Mouse (Mus musculus): ENCODE results near the gene Ippk.

The Ippk gene

DNA sequence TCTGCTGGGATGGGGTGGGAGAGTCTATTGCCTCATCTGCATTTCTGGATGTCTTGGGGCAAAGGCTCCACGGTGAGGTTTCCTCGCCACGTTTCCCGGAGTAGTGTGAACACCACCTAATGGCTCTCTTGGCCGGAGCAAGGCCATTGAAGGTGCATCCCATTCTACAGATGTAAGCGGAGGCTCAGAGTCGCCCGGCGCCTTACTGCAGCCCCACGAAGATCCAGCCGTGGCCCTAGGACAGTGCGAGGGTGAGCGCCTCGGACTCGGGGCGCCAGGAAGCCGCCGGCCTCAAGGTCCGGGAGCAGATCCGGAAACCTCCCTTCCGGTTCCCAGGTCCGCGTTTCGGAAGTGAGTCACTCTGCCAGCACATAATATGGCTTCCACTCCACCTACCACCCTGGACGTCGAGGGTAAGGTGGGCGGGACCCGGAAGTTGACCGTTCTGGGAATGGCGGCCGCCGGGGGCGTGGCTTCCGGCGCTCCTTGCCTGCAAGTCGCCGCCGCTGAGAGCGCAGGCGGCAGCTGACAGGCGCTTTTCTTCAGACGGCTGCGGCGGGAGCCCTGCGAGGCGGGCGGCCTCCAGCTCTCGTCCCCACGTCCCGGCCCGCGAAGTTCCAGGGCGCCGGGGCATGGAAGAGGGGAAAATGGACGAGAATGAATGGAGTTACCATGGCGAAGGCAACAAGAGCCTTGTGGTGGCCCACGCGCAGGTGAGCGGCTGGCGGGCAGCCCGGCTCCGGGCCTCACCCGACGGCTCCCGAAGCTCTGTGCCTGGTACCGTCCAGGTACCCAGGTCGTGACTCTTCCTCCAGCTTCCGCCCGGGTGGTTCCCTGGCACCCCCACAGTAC lies at the start of gene Ippk:
Gene Ippk (plus strand): TSS at position 496 of the 852 bp plus-strand sequence.
- DNase-seq (ENCODE audit: low spot score in 2 of 2) = peak; percentile 98

DNA sequence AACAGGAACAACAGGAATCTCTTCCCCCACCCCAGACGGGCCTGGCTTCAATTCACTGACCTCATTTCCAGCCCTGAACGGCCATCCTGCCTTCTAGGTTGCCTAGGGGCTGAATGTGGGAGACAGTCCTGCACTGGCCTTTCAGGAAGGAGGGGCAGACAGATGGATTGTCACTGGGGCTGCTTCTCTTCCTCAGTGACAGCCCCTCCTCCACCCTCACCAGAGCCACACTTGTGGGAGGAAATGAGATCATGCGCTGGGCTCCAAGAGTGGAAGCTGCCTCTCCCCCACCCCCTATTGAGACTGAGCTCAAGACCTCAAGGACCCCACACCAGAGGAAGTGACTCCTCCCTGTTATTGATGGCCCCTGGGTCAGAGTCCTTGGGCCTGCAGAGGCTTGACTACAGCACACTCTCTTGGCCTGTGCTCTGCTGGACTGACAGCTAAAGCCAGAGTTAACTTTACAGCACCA lies 49.6 kb upstream of the Ippk start:
- peak; percentile 88 to 97 for DNase-seq (ENCODE audit: low spot score in 2 of 2)

DNA sequence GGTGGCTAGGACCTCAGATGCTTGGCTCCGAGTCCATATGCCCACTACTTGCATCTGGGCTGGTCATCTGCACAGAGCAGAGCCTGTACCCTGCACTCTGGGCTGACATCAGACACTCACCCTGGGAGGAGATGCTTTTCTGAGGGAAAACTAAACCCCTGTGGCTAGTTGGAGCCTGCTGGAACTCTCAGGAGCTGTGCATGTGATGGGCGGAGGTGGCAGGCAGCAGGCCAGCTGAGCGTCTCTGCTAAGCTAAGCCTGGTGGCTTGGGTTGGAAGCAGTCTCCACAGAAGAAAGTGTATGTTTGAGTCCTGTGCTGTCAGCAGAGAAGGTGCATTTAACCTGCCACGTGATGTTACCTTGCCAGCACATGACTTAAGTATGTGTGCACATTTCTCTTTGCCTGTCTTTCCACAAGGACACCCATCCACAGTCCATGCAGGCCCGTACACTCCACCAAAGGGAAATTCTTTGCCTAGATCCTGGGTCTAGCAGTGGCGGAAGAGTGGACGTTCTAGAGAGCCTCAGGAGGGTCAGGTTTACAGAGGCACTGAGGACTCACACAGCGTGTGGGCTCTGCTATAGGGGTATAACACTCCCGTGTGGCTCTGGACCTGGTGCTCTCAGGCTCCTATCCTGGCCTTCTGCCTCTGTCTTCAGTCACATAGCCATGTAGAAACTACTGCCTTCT lies 48.5 kb upstream of the Ippk start:
- peak in 1 of 2 experiments; percentile 59 for DNase-seq (ENCODE audit: low spot score in 2 of 2)

DNA sequence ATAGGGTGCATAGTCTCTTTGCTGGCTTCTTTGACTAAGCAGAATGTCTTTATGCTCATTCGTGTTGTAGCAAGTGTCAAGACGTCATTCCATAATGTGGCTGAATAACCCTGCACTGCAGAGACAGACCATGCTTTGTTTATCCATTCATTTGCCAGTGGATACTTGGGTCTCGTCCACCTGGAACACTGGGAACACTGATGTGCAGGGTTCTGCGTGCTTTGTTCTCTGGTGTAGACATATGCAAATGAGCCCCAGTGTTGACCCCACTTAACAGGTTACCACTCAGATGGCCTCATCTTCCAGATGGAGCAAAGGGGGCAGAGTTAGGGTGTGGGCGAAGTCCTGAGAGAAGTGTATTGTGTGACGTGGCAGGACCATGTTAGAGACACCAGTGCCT lies 46.7 kb upstream of the Ippk start:
- no peak for DNase-seq (ENCODE audit: low spot score in 2 of 2)

DNA sequence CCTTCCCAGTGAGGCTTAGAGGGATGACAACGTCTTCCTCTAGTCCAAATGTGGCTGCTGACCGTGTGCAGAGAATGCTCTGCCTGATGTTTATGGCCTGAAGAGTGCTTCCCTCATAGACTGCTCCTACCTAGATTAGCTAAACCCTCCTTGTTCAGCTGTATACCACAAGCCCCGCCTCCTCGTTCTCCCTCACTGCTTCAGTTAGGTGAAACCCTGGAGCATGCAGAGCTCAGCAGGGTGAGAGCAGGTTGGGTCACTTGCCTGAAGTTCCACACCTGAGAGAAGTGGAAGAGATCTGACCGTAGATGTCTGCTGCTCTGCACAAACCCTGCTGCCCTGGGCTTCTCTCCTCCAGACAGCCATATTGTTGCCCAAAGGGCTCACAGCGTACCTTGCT lies 46.3 kb upstream of the Ippk start:
- DNase-seq (ENCODE audit: low spot score in 2 of 2) = no peak

DNA sequence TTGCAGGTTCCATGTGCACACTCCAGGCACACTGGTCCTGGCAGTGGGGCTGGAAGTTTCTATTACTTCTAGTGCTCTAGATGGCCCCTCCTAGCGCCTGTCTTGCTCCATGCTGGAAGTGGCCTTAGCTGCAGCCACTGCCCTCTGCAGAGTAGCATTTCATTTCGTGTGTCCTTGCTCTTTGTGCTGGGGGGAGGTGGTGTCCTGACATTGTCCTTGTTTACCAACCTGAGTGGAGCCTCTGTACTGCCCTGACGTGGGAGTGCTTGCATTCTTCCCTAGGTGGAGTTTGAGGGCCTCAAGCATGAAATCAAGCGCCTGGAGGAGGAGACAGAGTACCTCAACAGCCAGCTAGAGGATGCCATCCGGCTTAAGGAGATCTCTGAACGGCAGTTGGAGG lies 43.4 kb upstream of the Ippk start:
- no peak for DNase-seq (ENCODE audit: low spot score in 2 of 2)

DNA sequence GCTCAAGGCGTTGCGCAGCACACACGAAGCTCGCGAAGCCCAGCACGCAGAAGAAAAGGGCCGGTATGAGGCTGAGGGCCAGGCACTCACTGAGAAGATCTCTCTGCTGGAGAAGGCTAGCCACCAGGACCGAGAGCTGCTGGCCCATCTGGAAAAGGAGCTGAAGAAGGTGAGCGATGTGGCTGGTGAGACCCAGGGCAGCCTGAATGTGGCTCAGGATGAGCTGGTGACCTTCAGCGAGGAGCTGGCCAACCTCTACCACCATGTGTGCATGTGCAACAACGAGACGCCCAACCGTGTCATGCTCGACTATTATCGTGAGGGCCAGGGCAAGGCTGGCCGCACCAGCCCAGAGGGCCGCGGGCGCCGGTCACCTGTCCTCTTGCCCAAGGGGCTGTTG lies 41.7 kb upstream of the Ippk start:
- no peak for DNase-seq (ENCODE audit: low spot score in 2 of 2)

DNA sequence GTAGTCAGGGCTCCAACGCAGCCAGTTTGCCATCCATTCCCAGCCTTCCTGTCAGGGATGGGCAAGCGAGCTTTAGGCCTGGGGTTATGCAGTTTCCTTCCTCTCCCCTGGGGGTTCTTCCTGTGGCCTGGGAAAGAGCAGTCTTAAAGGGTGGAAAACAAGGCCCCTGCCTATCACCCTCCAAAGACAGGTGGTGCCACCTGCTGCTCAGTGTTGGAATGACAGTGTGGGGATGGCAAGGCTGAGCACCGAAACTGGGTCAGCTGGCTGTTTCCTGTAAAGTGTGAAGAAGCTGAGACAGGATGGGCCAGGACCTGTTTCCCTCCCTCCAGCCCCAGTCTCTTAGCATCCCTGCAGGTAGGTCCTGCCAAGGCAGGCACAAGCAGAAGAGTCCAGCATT lies 39.8 kb upstream of the Ippk start:
- peak; percentile 88 to 89 for DNase-seq (ENCODE audit: low spot score in 2 of 2)

DNA sequence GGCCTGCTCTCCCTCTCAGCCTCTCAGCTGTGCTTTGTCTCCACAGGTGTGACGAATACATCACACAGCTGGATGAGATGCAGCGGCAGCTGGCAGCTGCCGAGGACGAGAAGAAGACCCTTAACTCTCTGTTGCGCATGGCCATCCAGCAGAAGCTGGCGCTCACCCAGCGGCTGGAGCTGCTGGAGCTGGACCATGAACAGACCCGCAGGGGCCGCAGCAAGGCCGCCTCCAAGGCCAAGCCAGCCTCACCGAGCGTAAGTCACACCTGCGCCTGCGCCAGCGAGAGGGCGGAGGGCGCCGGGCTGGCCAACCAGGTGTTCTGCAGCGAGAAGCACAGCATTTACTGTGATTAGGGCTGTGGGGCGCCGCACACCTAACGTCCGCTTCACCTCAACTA lies 38.1 kb upstream of the Ippk start:
- no peak for DNase-seq (ENCODE audit: low spot score in 2 of 2)

DNA sequence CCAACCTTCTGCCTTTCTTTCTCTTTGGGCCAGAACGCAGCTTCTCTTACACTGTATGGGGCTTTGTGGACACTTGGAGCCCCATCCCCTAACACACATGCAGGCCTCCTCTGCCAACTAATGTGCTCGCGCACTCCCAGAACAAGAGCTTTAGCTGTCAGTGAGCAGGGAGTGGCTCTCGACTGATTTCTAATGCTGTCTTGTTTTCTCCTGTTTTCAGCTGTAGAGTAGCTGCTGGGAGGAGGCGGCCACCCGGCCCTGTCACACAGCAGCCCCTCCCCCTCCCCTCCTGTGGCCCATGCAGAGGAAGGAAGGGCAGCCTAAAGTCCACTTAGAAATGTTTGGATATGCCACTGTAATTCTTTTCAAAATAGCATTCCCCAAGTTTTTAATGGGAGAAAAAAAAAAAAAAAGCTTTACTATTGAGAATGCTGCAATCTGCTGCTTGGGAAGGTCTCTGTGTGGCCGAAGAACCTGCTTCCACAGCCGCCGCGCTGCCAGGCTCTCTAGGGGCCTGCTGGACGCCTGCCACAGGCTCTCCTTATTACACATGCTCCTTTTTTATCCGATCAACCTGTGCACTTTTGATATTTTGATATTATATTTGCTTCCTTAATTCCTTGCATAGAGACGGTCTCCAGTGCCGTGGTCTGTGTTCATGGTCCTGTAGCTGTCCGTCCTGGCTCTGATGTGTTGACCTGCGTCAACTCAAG lies 36.1 kb upstream of the Ippk start:
- no peak for DNase-seq (ENCODE audit: low spot score in 2 of 2)

DNA sequence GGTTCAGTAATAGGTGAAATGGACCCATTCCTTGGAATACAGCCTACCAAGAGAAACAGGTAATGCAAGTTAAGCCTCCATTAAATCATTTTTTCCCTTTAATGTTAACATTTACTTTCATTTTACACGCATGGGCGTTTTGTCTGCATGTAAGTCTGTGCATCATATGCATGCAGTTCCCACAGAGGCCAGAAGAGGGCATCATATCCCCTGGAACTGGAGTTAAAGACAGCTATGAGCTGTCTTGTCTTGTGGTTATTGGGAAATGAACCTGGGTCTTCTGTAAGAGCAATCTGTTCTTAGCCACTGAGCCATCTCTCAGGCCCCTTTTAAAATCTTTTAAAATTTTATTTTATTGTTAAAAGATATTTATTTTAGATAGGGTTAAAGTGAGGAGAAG lies 29.7 kb upstream of the Ippk start:
- no peak for DNase-seq (ENCODE audit: low spot score in 2 of 2)

DNA sequence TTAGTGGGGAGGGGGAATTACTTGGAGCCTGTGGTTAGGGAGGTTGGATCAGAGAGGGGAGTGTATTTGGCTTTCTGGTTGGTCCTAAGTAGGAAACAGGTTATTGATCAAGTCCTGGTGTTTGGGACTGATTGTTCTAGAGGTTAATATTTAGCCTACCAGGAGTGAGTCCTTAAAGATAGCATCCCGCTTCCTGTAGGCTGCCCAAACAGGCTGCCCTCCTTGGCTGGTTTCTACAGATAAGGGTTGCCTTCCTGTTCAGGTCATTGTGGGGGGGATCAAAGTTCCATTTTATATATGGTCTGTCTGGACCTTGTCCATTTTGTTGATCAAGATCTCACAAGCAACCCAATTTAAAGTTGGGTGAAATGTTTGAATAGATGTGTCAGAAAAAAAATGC lies 27.5 kb upstream of the Ippk start:
- no peak for DNase-seq (ENCODE audit: low spot score in 2 of 2)

DNA sequence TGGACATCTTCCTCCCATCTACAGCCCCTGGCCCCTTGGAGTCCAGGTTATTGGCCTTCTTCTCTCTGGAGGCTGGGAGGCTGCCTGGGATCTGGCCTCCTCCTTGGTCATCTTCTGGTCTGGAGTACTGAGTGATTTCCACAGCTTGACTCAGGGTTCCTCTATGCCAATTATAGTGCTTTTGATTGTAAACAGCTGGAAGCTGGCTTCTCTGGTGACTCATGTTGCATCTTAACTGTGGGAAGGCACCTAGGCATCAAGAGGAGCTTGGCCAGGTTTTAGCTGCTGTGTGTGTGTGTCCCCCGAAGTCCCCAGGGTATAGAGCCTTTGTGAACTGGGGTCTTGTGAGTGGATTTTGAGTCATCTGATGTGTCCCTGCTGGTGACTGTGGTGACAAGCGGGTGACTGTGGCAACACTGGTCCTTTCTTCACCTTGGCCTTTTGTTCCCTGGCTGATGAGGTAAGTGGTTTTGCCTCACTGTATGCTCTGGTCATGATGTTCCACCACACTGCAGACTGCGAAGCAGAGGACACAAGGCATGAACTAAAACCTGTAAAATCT lies 26.1 kb upstream of the Ippk start:
- no peak for DNase-seq (ENCODE audit: low spot score in 2 of 2)

DNA sequence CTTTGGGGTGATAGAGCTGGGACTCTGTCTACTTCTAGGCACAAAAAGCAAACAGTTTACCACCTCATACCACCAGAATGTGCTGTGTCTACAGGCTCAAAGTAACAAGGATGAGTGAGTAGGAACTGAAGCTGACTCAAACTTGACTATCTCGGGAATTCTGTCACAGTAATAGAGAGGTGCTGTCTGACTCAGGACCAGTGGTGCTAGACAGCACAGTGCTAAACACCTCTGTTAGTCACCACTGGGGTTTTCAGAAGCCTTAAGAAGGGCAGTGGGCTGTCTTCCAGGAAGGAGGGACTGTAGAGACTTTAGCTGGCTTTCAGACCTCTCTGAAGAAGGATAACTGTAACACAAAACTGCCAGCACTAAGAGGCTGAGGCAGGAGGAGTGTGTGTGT lies 24.3 kb upstream of the Ippk start:
- DNase-seq (ENCODE audit: low spot score in 2 of 2) = no peak

DNA sequence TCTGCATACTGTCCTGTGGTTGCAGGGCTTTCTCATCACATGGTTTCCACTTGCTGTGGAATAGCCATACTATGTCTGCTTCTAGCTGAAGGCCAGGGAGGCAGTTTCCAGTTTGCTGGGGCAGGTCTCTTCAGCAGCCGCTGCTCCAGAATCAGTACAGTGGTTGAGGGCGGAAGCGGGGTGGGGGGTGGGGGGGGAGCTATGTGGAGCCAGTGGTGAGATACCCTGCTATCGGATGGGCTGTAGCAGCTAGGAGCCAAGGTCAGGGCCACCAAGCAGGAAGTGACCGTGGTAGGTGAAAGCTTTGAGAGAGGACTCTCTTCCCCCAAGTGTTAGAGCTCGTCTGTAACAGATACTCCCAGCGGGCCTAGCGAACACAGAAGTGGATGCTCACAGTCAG lies 22.9 kb upstream of the Ippk start:
- no peak for DNase-seq (ENCODE audit: low spot score in 2 of 2)

DNA sequence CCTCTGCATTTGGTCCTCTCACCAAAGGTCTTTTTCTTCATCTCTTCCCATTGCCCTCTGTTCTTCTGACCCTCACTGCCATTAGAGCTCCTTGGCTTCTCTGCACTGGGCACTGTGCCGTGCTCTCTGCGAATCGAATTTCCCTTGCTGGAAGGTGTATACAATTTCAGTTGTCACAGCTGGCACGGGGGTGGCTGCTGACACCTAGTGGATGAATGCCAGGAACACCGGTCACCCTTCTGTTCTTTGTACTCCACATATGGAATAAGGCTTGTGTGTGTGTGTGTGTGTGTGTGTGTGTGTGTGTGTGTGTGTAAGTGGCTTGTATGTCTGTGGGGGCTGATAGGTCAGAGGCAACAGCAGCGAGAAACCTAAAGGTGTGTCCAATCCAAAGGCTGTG lies 20.9 kb upstream of the Ippk start:
- DNase-seq (ENCODE audit: low spot score in 2 of 2) = peak in 1 of 2 experiments; percentile 50

DNA sequence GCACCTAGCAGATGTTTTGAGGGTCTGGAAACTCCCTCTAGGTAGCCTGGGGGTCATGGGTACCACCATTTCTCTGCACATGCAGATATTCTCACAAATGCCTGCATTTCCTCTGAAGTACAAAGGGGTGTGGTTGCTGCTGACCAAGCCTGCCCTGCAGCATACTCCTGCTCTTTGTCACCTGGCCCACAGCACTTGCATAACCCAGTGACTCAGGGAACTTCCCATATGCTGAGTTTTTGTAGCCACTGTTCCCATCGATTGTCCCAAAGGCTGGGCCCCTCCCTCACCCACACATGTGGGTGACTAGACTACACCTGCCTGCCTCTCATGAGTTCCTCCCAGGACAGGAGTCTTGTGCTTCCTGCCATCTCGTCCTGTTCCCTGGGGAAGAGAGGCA lies 18.4 kb upstream of the Ippk start:
- DNase-seq (ENCODE audit: low spot score in 2 of 2) = no peak

DNA sequence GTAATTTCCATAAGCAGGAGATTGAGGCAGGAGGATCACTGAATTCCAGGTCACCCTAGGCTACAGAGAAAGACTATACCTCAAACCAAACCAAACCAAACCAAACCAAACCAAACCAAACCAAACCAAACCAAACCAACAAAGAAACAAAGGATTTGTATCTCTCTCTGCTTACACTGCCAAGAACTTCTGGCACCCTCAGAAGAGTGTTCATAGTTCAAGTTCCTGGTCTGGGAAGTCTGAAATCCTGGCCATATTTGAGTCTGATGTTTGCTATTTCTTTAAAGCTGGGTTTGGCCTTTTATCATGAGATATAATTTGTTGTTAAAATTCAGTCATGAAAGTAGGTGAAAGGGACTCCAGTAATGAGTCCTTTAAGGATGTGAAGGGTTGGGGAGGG lies 13.3 kb upstream of the Ippk start:
- DNase-seq (ENCODE audit: low spot score in 2 of 2) = no peak

DNA sequence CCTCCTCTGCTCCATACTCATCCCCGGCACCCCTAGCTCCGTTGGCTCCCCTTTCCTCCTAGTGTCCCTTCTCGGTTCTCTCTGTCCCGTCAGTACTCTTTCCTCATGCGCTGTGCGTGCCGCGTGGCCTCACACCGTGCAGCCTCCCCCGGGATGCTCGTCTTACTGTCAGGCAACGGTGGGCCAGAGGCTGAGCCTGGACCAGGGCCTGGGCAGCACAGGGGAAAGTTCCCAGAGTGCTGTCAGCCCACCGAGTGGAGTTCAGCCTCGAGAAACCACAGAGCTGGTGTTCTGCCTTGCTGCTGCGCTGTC lies 513 bp downstream of the Ippk start:
- no peak for DNase-seq (ENCODE audit: low spot score in 2 of 2)

DNA sequence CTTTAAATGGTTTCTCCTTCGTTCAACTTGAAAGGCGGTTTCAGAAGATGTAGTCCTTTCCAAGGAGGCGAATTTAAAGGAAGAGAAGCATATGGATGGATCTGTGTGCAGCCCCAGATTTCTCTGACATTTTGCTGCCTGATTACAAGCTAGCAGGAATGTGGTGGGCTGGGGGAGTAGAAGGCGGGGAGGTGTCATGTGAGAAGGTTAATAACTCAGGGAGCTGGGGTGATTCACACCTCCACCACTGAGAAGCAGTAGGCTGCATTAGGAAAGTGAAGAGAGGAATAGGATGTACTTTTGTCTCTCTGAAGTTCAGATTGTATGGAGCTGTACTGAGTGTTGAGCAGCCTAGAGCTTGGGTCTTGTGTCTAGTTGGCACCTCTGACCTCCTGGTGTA lies 910 bp downstream of the Ippk start:
- no peak for DNase-seq (ENCODE audit: low spot score in 2 of 2)

DNA sequence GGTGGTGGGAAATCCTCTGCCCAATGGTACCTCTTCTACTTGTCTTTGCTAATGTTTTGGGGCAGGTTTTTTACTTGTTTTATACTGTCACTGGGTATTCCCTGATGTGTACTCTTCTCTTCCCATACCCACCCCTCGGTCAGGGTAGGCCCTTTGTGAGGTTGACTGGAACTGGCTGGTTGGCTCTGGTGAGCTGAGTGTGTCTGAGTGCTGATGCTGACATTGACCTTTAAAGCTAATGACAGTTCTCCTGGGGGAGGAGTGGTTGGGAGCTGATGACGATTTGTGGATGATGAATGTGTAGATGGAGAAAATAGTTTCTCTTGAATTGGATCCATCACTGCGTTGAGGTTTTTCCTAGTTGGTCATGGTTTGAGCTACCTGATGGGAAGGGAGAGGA lies 5.7 kb downstream of the Ippk start:
- DNase-seq (ENCODE audit: low spot score in 2 of 2) = no peak

DNA sequence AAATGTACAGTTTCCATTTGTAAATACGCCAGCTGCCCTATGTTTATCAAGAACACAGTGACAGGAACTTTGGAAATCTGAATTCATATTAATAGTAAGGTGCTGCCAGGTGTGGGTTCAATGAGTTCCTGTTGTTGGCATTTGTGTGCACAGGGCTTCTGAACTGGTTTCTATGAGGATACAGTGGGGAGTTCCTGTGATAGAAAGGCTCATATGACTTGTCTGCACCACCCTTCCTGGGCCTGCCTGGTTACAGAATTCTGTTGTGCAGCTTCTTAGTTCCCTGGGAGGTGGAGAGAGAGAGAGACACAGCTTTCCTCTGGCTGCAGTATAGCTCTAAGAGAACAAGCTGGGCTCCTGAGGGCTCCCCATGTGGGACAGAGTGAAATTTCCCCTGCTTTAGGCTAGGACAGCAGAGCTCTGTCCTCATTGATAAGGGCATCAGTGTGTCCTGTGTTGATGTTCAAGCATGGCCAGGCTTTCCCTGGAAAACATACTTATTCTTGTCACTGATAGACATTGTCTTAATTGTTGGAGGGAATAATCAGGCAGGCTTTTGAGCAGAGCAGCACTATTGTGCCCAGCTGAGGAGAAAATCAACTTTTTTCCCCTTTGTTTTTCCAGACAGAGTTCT lies 7.1 kb downstream of the Ippk start:
- peak; percentile 11 to 26 for DNase-seq (ENCODE audit: low spot score in 2 of 2)
